Mouse (Mus musculus) forebrain, embryonic 12.5 days (tissue): ENCODE measurements around the gene Nup205. TPM values are rescaled to one million over a fixed set of nuclear protein-coding genes. Genes with fewer than 3 reads are reported as not detected.
"Not testable (repeated sequence)": the region's sequence is repeated elsewhere in the genome, so short reads cannot be mapped to it uniquely, and the experiment has no call there.

Experiments
- ATAC-seq: fragments of 200-750 bp; cut with Nextera tagmentation; 2 replicates; pipeline ENCODE4 v1.8.0; 2017; ENCODE audit warnings: moderate TSS enrichment; ENCODE audit not compliant: low FRiP score
- H3K27ac ChIP-seq: fragments of 300-500 bp; sonication (generic); 2 replicates; pipeline ENCODE4 v1.5.1; 2016; ENCODE audit warnings: mild to moderate bottlenecking
- H3K27me3 ChIP-seq: fragments of 300-500 bp; sonication (generic); 2 replicates; pipeline ENCODE4 v1.6.1; 2016; ENCODE audit warnings: mild to moderate bottlenecking
- H3K36me3 ChIP-seq: fragments of 300-500 bp; sonication (generic); replicated peaks from 2 replicates; pipeline ENCODE4 v1.6.1; 2016; ENCODE audit warnings: mild to moderate bottlenecking
- H3K4me1 ChIP-seq: fragments of 300-500 bp; sonication (generic); 2 replicates; pipeline ENCODE4 v1.6.1; 2016
- H3K4me2 ChIP-seq: fragments of 300-500 bp; sonication (generic); 2 replicates; pipeline ENCODE4 v1.6.1; 2016; ENCODE audit warnings: mild to moderate bottlenecking, moderate library complexity
- H3K4me3 ChIP-seq: fragments of 300-500 bp; sonication (generic); replicated peaks from 2 replicates; pipeline ENCODE4 v1.5.1; 2016; ENCODE audit warnings: mild to moderate bottlenecking
- H3K9ac ChIP-seq: fragments of 300-500 bp; sonication (generic); 2 replicates; pipeline ENCODE4 v1.6.1; 2016; ENCODE audit warnings: mild to moderate bottlenecking
- H3K9me3 ChIP-seq: fragments of 300-500 bp; sonication (generic); 2 replicates; pipeline ENCODE4 v1.6.1; 2016
- WGBS: fragments of 180-500 bp; shearing (Covaris S2); methylation state at CpG from one replicate; pipeline ENCODE4 v1.1.7; 2016; 5-methylcytosine and 5-hydroxymethylcytosine counted together
- polyA plus RNA-seq: library from polyadenylated mRNA; unstranded; fragments of >200 nt; fragmentation: Nextera tagmentation; extraction: Ambion mirVana; gene quantifications from 2 replicates; pipeline ENCODE4 v1.2.1, GENCODE M21; 2016

Gene Nup205
- polyA plus RNA-seq, 1 experiment from 2014 or later = 58.6 TPM

- Histone ChIP-seq H3K9ac (peak overlapping the region; percentile 92), H3K4me2 (peak overlapping the region; percentile 79), H3K4me1 (peaks cover 6% of the 10 kb centered on the region), H3K9me3 (no peaks in the 10 kb centered on the region), H3K36me3 (no peaks in the 10 kb centered on the region), H3K4me3 (peak overlapping the region; percentile 81), H3K27ac (peak overlapping the region; percentile 97), H3K27me3 (no peaks in the 10 kb centered on the region)
- peak; percentile 75 for ATAC-seq
- WGBS = under 1% methylated on average over 69 of the region's 69 CpGs
Measured at GRCm38 (mm10) chr6:35177650-35178272, 540 bp downstream of the Nup205 start.

DNA sequence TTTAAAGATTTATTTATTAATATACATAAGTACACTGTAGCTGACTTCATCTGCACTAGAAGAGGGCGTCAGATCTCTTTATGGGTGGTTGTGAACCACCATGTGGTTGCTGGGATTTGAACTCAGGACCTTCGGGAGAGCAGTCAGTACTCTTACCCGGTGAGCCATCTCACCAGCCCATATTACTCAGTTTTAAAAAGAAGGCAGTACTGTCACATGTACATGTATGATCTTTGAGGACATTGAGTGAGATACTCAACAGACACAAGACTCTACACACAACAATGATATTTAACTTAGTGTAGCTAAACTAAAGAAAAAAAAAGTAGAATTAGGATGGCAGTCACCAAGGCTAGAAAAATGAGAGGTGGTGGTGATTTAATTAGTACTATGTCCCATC, 2.1 kb downstream of the Nup205 start:
- not testable (repeated sequence) for H3K27ac ChIP-seq, H3K4me2 ChIP-seq, H3K36me3 ChIP-seq, H3K9me3 ChIP-seq, H3K4me3 ChIP-seq, H3K4me1 ChIP-seq, H3K27me3 ChIP-seq, H3K9ac ChIP-seq, ATAC-seq
- 91% methylated on average over 3 of the region's 3 CpGs for WGBS

GRCm38 (mm10) chr6:35184781-35185180, 7.6 kb downstream of the Nup205 start:
- no peaks in the 10 kb centered on the region for H3K9me3 ChIP-seq
- peaks cover 40% of the 10 kb centered on the region for H3K36me3 ChIP-seq
- 0 out of 2 replicates have a peak, but pooled peaks cover 3% of the 10 kb centered on the region for H3K4me1 ChIP-seq
- no peak overlapping the region for H3K9ac ChIP-seq
- no peaks in the 10 kb centered on the region for H3K27me3 ChIP-seq
- no peak for ATAC-seq
- H3K4me3 ChIP-seq = no peak overlapping the region
- H3K4me2 ChIP-seq = no peak overlapping the region
- WGBS = 85% methylated on average over 1 of the region's 1 CpGs
- no peak overlapping the region for H3K27ac ChIP-seq

DNA sequence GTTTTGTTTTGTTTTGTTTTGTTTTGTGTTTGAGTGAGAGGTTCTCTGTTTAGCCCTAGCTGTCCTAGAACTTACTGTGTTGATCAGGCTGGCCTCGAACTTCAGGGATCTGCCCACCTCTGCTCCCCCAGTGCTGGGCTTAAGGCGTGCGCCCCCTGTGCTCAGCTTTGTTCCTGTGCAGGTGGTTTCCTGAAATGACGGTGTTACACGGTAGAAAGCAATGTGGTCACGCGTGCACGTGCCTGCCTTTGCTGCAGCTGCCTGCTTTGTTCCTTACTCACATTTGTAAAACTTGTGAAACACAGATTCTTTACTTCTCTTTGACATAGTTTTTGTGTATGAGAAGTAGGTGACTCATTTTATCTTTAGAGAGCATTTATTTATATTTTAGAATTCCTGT, 14.0 kb downstream of the Nup205 start:
- no peak for ATAC-seq
- H3K9me3 ChIP-seq = no peaks in the 10 kb centered on the region
- no peak overlapping the region for H3K9ac ChIP-seq
- peaks cover 83% of the 10 kb centered on the region for H3K36me3 ChIP-seq
- H3K27me3 ChIP-seq = no peaks in the 10 kb centered on the region
- H3K4me3 ChIP-seq = no peak overlapping the region
- H3K27ac ChIP-seq = no peak overlapping the region
- H3K4me1 ChIP-seq = no peaks in the 10 kb centered on the region
- H3K4me2 ChIP-seq = no peak overlapping the region
- 96% methylated on average over 8 of the region's 8 CpGs for WGBS

- H3K27ac ChIP-seq = no peak overlapping the region
- ATAC-seq = no peak
- H3K9me3 ChIP-seq = no peaks in the 10 kb centered on the region
- WGBS = 86% methylated on average over 4 of the region's 4 CpGs
- peaks cover 57% of the 10 kb centered on the region for H3K36me3 ChIP-seq
- H3K9ac ChIP-seq = no peak overlapping the region
- no peaks in the 10 kb centered on the region for H3K27me3 ChIP-seq
- no peak overlapping the region for H3K4me3 ChIP-seq
- no peak overlapping the region for H3K4me2 ChIP-seq
- no peaks in the 10 kb centered on the region for H3K4me1 ChIP-seq
Measured at GRCm38 (mm10) chr6:35225696-35226095, 48.5 kb downstream of the Nup205 start.

- Histone ChIP-seq H3K4me3 (no peak overlapping the region), H3K4me2 (no peak overlapping the region), H3K36me3 (peaks cover 66% of the 10 kb centered on the region), H3K27me3 (no peaks in the 10 kb centered on the region), H3K9ac (no peak overlapping the region), H3K9me3 (no peaks in the 10 kb centered on the region), H3K27ac (no peak overlapping the region), H3K4me1 (no peaks in the 10 kb centered on the region)
- 85% methylated on average over 1 of the region's 1 CpGs for WGBS
- ATAC-seq = no peak
Measured at GRCm38 (mm10) chr6:35229415-35229814, 52.2 kb downstream of the Nup205 start.

DNA sequence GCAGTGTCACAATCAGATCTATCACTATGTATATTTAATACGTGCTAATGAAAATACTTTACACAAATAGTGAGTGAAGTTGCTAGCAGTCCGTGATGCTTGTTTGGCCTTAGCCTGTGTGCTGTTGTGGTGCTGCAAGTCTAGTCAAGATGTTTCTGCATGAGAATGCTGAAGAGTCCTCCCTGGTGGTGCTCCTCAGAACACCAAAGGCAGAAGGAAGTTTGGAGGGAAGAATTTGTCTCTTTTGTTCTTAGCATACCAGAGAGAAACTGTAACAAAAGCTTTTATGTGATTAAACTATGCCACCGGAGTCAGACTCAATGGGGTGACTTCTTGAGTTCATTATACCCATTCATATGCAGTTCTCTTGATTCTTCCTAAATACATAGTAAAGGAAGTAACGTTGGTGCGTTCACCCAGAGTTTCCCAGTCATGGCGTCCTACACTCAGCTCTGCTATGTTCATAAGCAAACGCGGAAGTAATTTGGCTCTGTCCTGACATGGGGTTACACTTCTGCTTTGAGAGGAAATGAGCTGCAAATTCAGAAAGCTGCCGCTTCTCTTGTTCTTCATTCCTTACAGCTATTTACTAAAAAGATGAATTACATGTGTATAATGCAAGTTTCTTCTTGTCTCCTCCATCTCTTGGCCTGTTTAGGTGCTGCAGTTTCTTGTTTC, 59.0 kb downstream of the Nup205 start:
- no peak overlapping the region for H3K27ac ChIP-seq
- no peaks in the 10 kb centered on the region for H3K9me3 ChIP-seq
- H3K36me3 ChIP-seq = peaks cover 74% of the 10 kb centered on the region
- no peak overlapping the region for H3K4me3 ChIP-seq
- 67% methylated on average over 9 of the region's 9 CpGs for WGBS
- no peak for ATAC-seq
- H3K4me1 ChIP-seq = no peaks in the 10 kb centered on the region
- no peaks in the 10 kb centered on the region for H3K27me3 ChIP-seq
- no peak overlapping the region for H3K4me2 ChIP-seq
- H3K9ac ChIP-seq = no peak overlapping the region

GRCm38 (mm10) chr6:35243252-35243651, 66.0 kb downstream of the Nup205 start:
- no peaks in the 10 kb centered on the region for H3K4me1 ChIP-seq

DNA sequence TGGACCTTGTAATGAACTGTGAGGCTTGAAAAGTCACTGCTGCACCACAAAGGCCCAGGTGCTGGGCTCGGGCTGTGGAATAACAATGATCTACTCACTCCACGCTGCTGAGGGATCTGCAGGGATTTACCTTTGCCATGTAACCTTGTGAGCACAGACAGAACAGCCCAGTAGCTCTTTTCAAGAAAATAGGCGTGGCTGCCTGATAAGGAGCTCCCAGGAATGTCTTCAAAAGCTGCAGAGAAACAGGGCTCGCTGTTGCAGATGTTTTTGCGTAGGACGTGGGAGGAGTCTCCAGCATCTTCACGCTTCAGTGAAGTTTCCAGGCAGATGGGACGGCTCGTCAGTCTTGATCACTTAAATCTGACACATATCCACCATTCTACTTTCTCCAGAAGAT, 66.8 kb downstream of the Nup205 start:
- Histone ChIP-seq H3K9me3 (no peaks in the 10 kb centered on the region), H3K36me3 (peaks cover 68% of the 10 kb centered on the region), H3K4me3 (no peak overlapping the region), H3K27ac (no peak overlapping the region), H3K4me2 (no peak overlapping the region), H3K9ac (no peak overlapping the region), H3K4me1 (no peaks in the 10 kb centered on the region), H3K27me3 (no peaks in the 10 kb centered on the region)
- no peak for ATAC-seq
- WGBS = 88% methylated on average over 9 of the region's 9 CpGs

More at GRCm38 (mm10) chr6:35243252-35243651, 66.0 kb downstream of the Nup205 start:
- Histone ChIP-seq H3K27me3 (no peaks in the 10 kb centered on the region), H3K9ac (no peak overlapping the region), H3K27ac (no peak overlapping the region), H3K9me3 (no peaks in the 10 kb centered on the region), H3K4me3 (no peak overlapping the region), H3K4me2 (no peak overlapping the region), H3K36me3 (peaks cover 75% of the 10 kb centered on the region)
- no peak for ATAC-seq
- 97% methylated on average over 4 of the region's 4 CpGs for WGBS

DNA sequence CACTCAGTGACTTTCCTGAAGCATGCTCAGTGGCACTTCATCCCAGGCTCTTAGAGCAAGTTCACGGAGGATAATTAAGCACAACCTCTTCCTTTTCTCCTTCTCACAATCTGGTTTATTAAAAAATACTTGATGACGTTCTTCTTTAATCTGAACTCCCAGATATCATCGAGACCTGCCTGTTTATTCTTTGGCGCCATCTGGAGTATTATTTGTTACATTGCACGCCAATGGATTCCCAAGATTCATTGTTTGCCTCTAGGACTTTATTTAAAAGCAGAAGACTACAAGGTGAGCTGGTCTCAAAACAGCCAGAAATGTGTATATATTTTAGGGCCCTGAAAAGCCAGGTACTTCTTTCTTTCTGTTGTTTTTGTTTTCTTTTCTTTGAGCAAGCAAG, 67.9 kb downstream of the Nup205 start:
- peaks cover 61% of the 10 kb centered on the region for H3K36me3 ChIP-seq
- WGBS = 66% methylated on average over 5 of the region's 5 CpGs
- no peak overlapping the region for H3K9ac ChIP-seq
- no peak for ATAC-seq
- no peak overlapping the region for H3K27ac ChIP-seq
- no peaks in the 10 kb centered on the region for H3K27me3 ChIP-seq
- H3K4me3 ChIP-seq = no peak overlapping the region
- H3K4me1 ChIP-seq = no peaks in the 10 kb centered on the region
- H3K4me2 ChIP-seq = no peak overlapping the region
- no peaks in the 10 kb centered on the region for H3K9me3 ChIP-seq

DNA sequence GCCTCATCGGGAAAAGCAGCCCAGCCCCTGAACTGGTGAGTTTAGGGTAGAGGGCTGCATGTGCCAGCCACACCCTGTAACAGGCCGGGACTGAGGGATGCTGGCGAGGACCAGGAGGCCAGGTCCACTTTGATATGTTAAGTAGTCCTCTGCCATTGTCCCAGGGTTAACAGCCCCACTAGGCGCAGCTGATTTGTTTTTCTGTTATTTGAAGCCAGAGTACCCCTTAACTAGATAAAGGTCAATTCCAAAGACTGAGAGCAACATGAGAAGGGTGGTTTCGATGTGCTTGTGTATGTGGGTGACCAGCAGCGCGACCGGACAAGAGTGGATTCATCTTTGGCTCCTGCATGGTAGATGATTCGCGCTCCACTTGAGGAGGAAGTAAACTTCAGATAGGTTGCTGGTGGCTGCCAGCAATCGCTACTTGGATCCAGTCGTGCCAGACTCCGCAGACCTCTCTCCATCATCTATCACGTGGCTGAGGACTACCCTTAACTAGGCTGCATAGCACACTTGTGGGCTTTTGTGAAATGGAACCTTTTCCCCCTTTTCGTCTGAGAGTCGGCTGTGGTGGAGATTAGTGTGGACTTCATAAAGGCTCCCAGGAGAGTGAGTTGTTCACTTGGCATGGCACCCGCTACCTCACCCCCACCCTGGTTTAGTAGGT, 74.7 kb downstream of the Nup205 start:
- Histone ChIP-seq H3K27ac (no peak overlapping the region), H3K9me3 (no peaks in the 10 kb centered on the region), H3K36me3 (0 out of 2 replicates have a peak, but pooled peaks cover 3% of the 10 kb centered on the region), H3K27me3 (no peaks in the 10 kb centered on the region), H3K9ac (peak overlapping the region; percentile 77; the same call in 1 of the 2 replicates), H3K4me3 (peak overlapping the region; percentile 67), H3K4me2 (peak overlapping the region; percentile 70), H3K4me1 (peaks cover 24% of the 10 kb centered on the region)
- ATAC-seq = peak; percentile 65; the same call in 1 of the 2 replicates
- WGBS = 67% methylated on average over 17 of the region's 17 CpGs

GRCm38 (mm10) chr6:35252477-35253346, 75.5 kb downstream of the Nup205 start:
- under 1% methylated on average over 57 of the region's 60 CpGs for WGBS
- Histone ChIP-seq H3K4me2 (peak overlapping the region; percentile 70), H3K27me3 (no peaks in the 10 kb centered on the region), H3K36me3 (no peaks in the 10 kb centered on the region), H3K27ac (peak overlapping the region; percentile 73), H3K4me1 (peaks cover 24% of the 10 kb centered on the region), H3K9me3 (no peaks in the 10 kb centered on the region), H3K9ac (peak overlapping the region; percentile 77), H3K4me3 (peak overlapping the region; percentile 67)
- ATAC-seq = peak; percentile 93
